Mouse (Mus musculus): ENCODE results near the gene Dnah10. TPM values are rescaled to one million over a fixed set of nuclear protein-coding genes. Genes with fewer than 3 reads are reported as not detected.

Gene Dnah10
- polyA plus RNA-seq, 1 experiment from 2014 or later, result 0.03 TPM

GRCm38 (mm10) chr5:124779926-124780325 lies 55.0 kb downstream of the Dnah10 start:
- Histone ChIP-seq H3K4me2 (ENCODE audit: low read depth) (no peak overlapping the region), H3K9ac (ENCODE audit: low read length) (no peak overlapping the region), H3K9me3 (ENCODE audit: control insufficient read depth, low read length) (no peaks in the 10 kb centered on the region), H3K4me1 (ENCODE audit: control insufficient read depth, insufficient read depth, low read length) (no peaks in the 10 kb centered on the region), H3K4me3 (ENCODE audit: low read depth, low read length) (no peak overlapping the region), H3K27ac (ENCODE audit: low read depth, low read length) (no peak overlapping the region), H3K36me3 (ENCODE audit: control insufficient read depth, insufficient read depth, low read length) (no peaks in the 10 kb centered on the region), H3K27me3 (ENCODE audit: control insufficient read depth, insufficient read depth, low read length) (no peaks in the 10 kb centered on the region)
- DNase-seq (ENCODE audit: low spot score), result no peak
- no peak for ATAC-seq (ENCODE audit: insufficient read depth, low FRiP score, low TSS enrichment)
- 94% methylated on average over 7 of the region's 7 CpGs for WGBS

GRCm38 (mm10) chr5:124781696-124782095 lies 56.8 kb downstream of the Dnah10 start:
- no peak overlapping the region for H3K4me2 ChIP-seq (ENCODE audit: low read depth)
- ATAC-seq (ENCODE audit: insufficient read depth, low FRiP score, low TSS enrichment) (no peak), DNase-seq (ENCODE audit: low spot score) (no peak)
- no peak overlapping the region for H3K9ac ChIP-seq (ENCODE audit: low read length)
- 87% methylated on average over 8 of the region's 8 CpGs for WGBS
- no peaks in the 10 kb centered on the region for H3K36me3 ChIP-seq (ENCODE audit: control insufficient read depth, insufficient read depth, low read length)
- no peak overlapping the region for H3K4me3 ChIP-seq (ENCODE audit: low read depth, low read length)
- no peak overlapping the region for H3K27ac ChIP-seq (ENCODE audit: low read depth, low read length)
- no peaks in the 10 kb centered on the region for H3K4me1 ChIP-seq (ENCODE audit: control insufficient read depth, insufficient read depth, low read length)
- H3K27me3 ChIP-seq (ENCODE audit: control insufficient read depth, insufficient read depth, low read length), result no peaks in the 10 kb centered on the region
- H3K9me3 ChIP-seq (ENCODE audit: control insufficient read depth, low read length), result no peaks in the 10 kb centered on the region

- Histone ChIP-seq H3K9ac (ENCODE audit: low read length) (no peak overlapping the region), H3K4me2 (ENCODE audit: low read depth) (no peak overlapping the region), H3K27ac (ENCODE audit: low read depth, low read length) (no peak overlapping the region), H3K27me3 (ENCODE audit: control insufficient read depth, insufficient read depth, low read length) (no peaks in the 10 kb centered on the region), H3K4me1 (ENCODE audit: control insufficient read depth, insufficient read depth, low read length) (no peaks in the 10 kb centered on the region), H3K9me3 (ENCODE audit: control insufficient read depth, low read length) (no peaks in the 10 kb centered on the region), H3K4me3 (ENCODE audit: low read depth, low read length) (no peak overlapping the region), H3K36me3 (ENCODE audit: control insufficient read depth, insufficient read depth, low read length) (no peaks in the 10 kb centered on the region)
- ATAC-seq (ENCODE audit: insufficient read depth, low FRiP score, low TSS enrichment) (no peak), DNase-seq (ENCODE audit: low spot score) (no peak)
- WGBS, result 81% methylated on average over 7 of the region's 7 CpGs
Measured at GRCm38 (mm10) chr5:124785650-124786049, 60.8 kb downstream of the Dnah10 start.

- H3K9me3 ChIP-seq (ENCODE audit: control insufficient read depth, low read length), result no peaks in the 10 kb centered on the region
- no peaks in the 10 kb centered on the region for H3K27me3 ChIP-seq (ENCODE audit: control insufficient read depth, insufficient read depth, low read length)
- H3K4me2 ChIP-seq (ENCODE audit: low read depth), result no peak overlapping the region
- H3K4me1 ChIP-seq (ENCODE audit: control insufficient read depth, insufficient read depth, low read length), result no peaks in the 10 kb centered on the region
- WGBS, result 90% methylated on average over 7 of the region's 7 CpGs
- DNase-seq (ENCODE audit: low spot score), result no peak
- H3K9ac ChIP-seq (ENCODE audit: low read length), result no peak overlapping the region
- no peaks in the 10 kb centered on the region for H3K36me3 ChIP-seq (ENCODE audit: control insufficient read depth, insufficient read depth, low read length)
- no peak for ATAC-seq (ENCODE audit: insufficient read depth, low FRiP score, low TSS enrichment)
- no peak overlapping the region for H3K4me3 ChIP-seq (ENCODE audit: low read depth, low read length)
- no peak overlapping the region for H3K27ac ChIP-seq (ENCODE audit: low read depth, low read length)
Measured at GRCm38 (mm10) chr5:124792112-124792511, 67.2 kb downstream of the Dnah10 start.

- H3K27me3 ChIP-seq (ENCODE audit: control insufficient read depth, insufficient read depth, low read length), result no peaks in the 10 kb centered on the region
- H3K9me3 ChIP-seq (ENCODE audit: control insufficient read depth, low read length), result no peaks in the 10 kb centered on the region
- no peaks in the 10 kb centered on the region for H3K4me1 ChIP-seq (ENCODE audit: control insufficient read depth, insufficient read depth, low read length)
- no peaks in the 10 kb centered on the region for H3K36me3 ChIP-seq (ENCODE audit: control insufficient read depth, insufficient read depth, low read length)
- H3K9ac ChIP-seq (ENCODE audit: low read length), result no peak overlapping the region
- DNase-seq (ENCODE audit: low spot score) (no peak), ATAC-seq (ENCODE audit: insufficient read depth, low FRiP score, low TSS enrichment) (no peak)
- no peak overlapping the region for H3K4me2 ChIP-seq (ENCODE audit: low read depth)
- 88% methylated on average over 4 of the region's 4 CpGs for WGBS
- no peak overlapping the region for H3K4me3 ChIP-seq (ENCODE audit: low read depth, low read length)
- no peak overlapping the region for H3K27ac ChIP-seq (ENCODE audit: low read depth, low read length)
Measured at GRCm38 (mm10) chr5:124809708-124810366, 85.0 kb downstream of the Dnah10 start.

GRCm38 (mm10) chr5:124812466-124812865 lies 87.6 kb downstream of the Dnah10 start:
- no peak for ATAC-seq (ENCODE audit: insufficient read depth, low FRiP score, low TSS enrichment)
- 87% methylated on average over 12 of the region's 12 CpGs for WGBS

GRCm38 (mm10) chr5:124814797-124815196 lies 89.9 kb downstream of the Dnah10 start:
- Histone ChIP-seq H3K4me1 (ENCODE audit: control insufficient read depth, insufficient read depth, low read length) (no peaks in the 10 kb centered on the region), H3K4me2 (ENCODE audit: low read depth) (no peak overlapping the region), H3K9me3 (ENCODE audit: control insufficient read depth, low read length) (no peaks in the 10 kb centered on the region), H3K27ac (ENCODE audit: low read depth, low read length) (no peak overlapping the region), H3K4me3 (ENCODE audit: low read depth, low read length) (no peak overlapping the region), H3K27me3 (ENCODE audit: control insufficient read depth, insufficient read depth, low read length) (no peaks in the 10 kb centered on the region), H3K9ac (ENCODE audit: low read length) (no peak overlapping the region), H3K36me3 (ENCODE audit: control insufficient read depth, insufficient read depth, low read length) (no peaks in the 10 kb centered on the region)
- DNase-seq (ENCODE audit: low spot score) (no peak), ATAC-seq (ENCODE audit: insufficient read depth, low FRiP score, low TSS enrichment) (no peak)
- 72% methylated on average over 5 of the region's 5 CpGs for WGBS

More at GRCm38 (mm10) chr5:124812466-124812865, 87.6 kb downstream of the Dnah10 start:
- Histone ChIP-seq H3K4me2 (ENCODE audit: low read depth) (no peak overlapping the region), H3K4me1 (ENCODE audit: control insufficient read depth, insufficient read depth, low read length) (no peaks in the 10 kb centered on the region), H3K4me3 (ENCODE audit: low read depth, low read length) (no peak overlapping the region), H3K9ac (ENCODE audit: low read length) (no peak overlapping the region), H3K27ac (ENCODE audit: low read depth, low read length) (no peak overlapping the region), H3K36me3 (ENCODE audit: control insufficient read depth, insufficient read depth, low read length) (no peaks in the 10 kb centered on the region), H3K9me3 (ENCODE audit: control insufficient read depth, low read length) (no peaks in the 10 kb centered on the region), H3K27me3 (ENCODE audit: control insufficient read depth, insufficient read depth, low read length) (no peaks in the 10 kb centered on the region)
- DNase-seq (ENCODE audit: low spot score), result no peak

- no peaks in the 10 kb centered on the region for H3K9me3 ChIP-seq (ENCODE audit: control insufficient read depth, low read length)
- no peak overlapping the region for H3K4me3 ChIP-seq (ENCODE audit: low read depth, low read length)
- H3K27me3 ChIP-seq (ENCODE audit: control insufficient read depth, insufficient read depth, low read length), result no peaks in the 10 kb centered on the region
- no peak overlapping the region for H3K27ac ChIP-seq (ENCODE audit: low read depth, low read length)
- H3K4me1 ChIP-seq (ENCODE audit: control insufficient read depth, insufficient read depth, low read length), result no peaks in the 10 kb centered on the region
- 89% methylated on average over 15 of the region's 15 CpGs for WGBS
- H3K4me2 ChIP-seq (ENCODE audit: low read depth), result no peak overlapping the region
- no peak for DNase-seq (ENCODE audit: low spot score)
- H3K36me3 ChIP-seq (ENCODE audit: control insufficient read depth, insufficient read depth, low read length), result no peaks in the 10 kb centered on the region
- ATAC-seq (ENCODE audit: insufficient read depth, low FRiP score, low TSS enrichment), result no peak
- no peak overlapping the region for H3K9ac ChIP-seq (ENCODE audit: low read length)
Measured at GRCm38 (mm10) chr5:124817050-124817449, 92.2 kb downstream of the Dnah10 start.

- H3K4me2 ChIP-seq (ENCODE audit: low read depth), result no peak overlapping the region
- H3K4me1 ChIP-seq (ENCODE audit: control insufficient read depth, insufficient read depth, low read length), result no peaks in the 10 kb centered on the region
- no peaks in the 10 kb centered on the region for H3K27me3 ChIP-seq (ENCODE audit: control insufficient read depth, insufficient read depth, low read length)
- no peaks in the 10 kb centered on the region for H3K36me3 ChIP-seq (ENCODE audit: control insufficient read depth, insufficient read depth, low read length)
- WGBS, result 82% methylated on average over 18 of the region's 18 CpGs
- no peak for DNase-seq (ENCODE audit: low spot score)
- no peak overlapping the region for H3K4me3 ChIP-seq (ENCODE audit: low read depth, low read length)
- no peak overlapping the region for H3K27ac ChIP-seq (ENCODE audit: low read depth, low read length)
- no peak for ATAC-seq (ENCODE audit: insufficient read depth, low FRiP score, low TSS enrichment)
- no peaks in the 10 kb centered on the region for H3K9me3 ChIP-seq (ENCODE audit: control insufficient read depth, low read length)
- no peak overlapping the region for H3K9ac ChIP-seq (ENCODE audit: low read length)
Measured at GRCm38 (mm10) chr5:124822128-124822894, 97.4 kb downstream of the Dnah10 start.
